Mouse (Mus musculus): Measurements from ENCODE around the gene Rph3a. TPM values are rescaled to one million over a fixed set of nuclear protein-coding genes. Genes with fewer than 3 reads are reported as not detected.

Gene Rph3a
- polyA plus RNA-seq, 1 experiment: not detected

GRCm38 (mm10) chr5:120988373-120988772, 21.5 kb downstream of the Rph3a start:
- no peak overlapping the region for H3K27ac ChIP-seq (ENCODE audit: insufficient read depth, low read depth, low read length)
- WGBS: 95% methylated on average over 3 of the region's 3 CpGs
- no peak for TF ChIP-seq CTCF (IDR thresholded peaks at IDR 0.05; ENCODE audit: insufficient read depth, low read depth, low read length)
- no peak for TF ChIP-seq POLR2A (IDR thresholded peaks at IDR 0.05; ENCODE audit: insufficient read depth, low read depth, low read length)
- H3K4me1 ChIP-seq (ENCODE audit: control insufficient read depth, insufficient read depth, low read length): no peaks in the 10 kb centered on the region
- H3K4me3 ChIP-seq (ENCODE audit: insufficient read depth, low read depth, low read length): no peak overlapping the region

GRCm38 (mm10) chr5:120983029-120983428, 26.9 kb downstream of the Rph3a start:
- Histone ChIP-seq H3K4me3 (ENCODE audit: insufficient read depth, low read depth, low read length) (no peak overlapping the region), H3K27ac (ENCODE audit: insufficient read depth, low read depth, low read length) (no peak overlapping the region), H3K4me1 (ENCODE audit: control insufficient read depth, insufficient read depth, low read length) (no peaks in the 10 kb centered on the region)
- no peak for TF ChIP-seq POLR2A (IDR thresholded peaks at IDR 0.05; ENCODE audit: insufficient read depth, low read depth, low read length)
- no peak for TF ChIP-seq CTCF (IDR thresholded peaks at IDR 0.05; ENCODE audit: insufficient read depth, low read depth, low read length)
- WGBS: 79% methylated on average over 1 of the region's 1 CpGs

GRCm38 (mm10) chr5:120981211-120981610, 28.7 kb downstream of the Rph3a start:
- no peaks in the 10 kb centered on the region for H3K4me1 ChIP-seq (ENCODE audit: control insufficient read depth, insufficient read depth, low read length)
- no peak for TF ChIP-seq CTCF (IDR thresholded peaks at IDR 0.05; ENCODE audit: insufficient read depth, low read depth, low read length)
- TF ChIP-seq POLR2A (IDR thresholded peaks at IDR 0.05; ENCODE audit: insufficient read depth, low read depth, low read length): no peak
- no peak overlapping the region for H3K27ac ChIP-seq (ENCODE audit: insufficient read depth, low read depth, low read length)
- H3K4me3 ChIP-seq (ENCODE audit: insufficient read depth, low read depth, low read length): no peak overlapping the region
- 96% methylated on average over 11 of the region's 11 CpGs for WGBS

GRCm38 (mm10) chr5:120980116-120980515, 29.8 kb downstream of the Rph3a start:
- H3K4me3 ChIP-seq (ENCODE audit: insufficient read depth, low read depth, low read length): no peak overlapping the region
- TF ChIP-seq POLR2A (IDR thresholded peaks at IDR 0.05; ENCODE audit: insufficient read depth, low read depth, low read length) (no peak), CTCF (IDR thresholded peaks at IDR 0.05; ENCODE audit: insufficient read depth, low read depth, low read length) (no peak)
- 93% methylated on average over 2 of the region's 2 CpGs for WGBS
- H3K4me1 ChIP-seq (ENCODE audit: control insufficient read depth, insufficient read depth, low read length): no peaks in the 10 kb centered on the region
- H3K27ac ChIP-seq (ENCODE audit: insufficient read depth, low read depth, low read length): no peak overlapping the region

GRCm38 (mm10) chr5:120976138-120976537, 33.8 kb downstream of the Rph3a start:
- 61% methylated on average over 3 of the region's 3 CpGs for WGBS
- TF ChIP-seq CTCF (IDR thresholded peaks at IDR 0.05; ENCODE audit: insufficient read depth, low read depth, low read length) (no peak), POLR2A (IDR thresholded peaks at IDR 0.05; ENCODE audit: insufficient read depth, low read depth, low read length) (no peak)
- H3K4me1 ChIP-seq (ENCODE audit: control insufficient read depth, insufficient read depth, low read length): peaks cover 4% of the 10 kb centered on the region; the same call in 1 of the 2 replicates

GRCm38 (mm10) chr5:120974522-120974921, 35.4 kb downstream of the Rph3a start:
- H3K27ac ChIP-seq (ENCODE audit: insufficient read depth, low read depth, low read length): no peak overlapping the region
- H3K4me3 ChIP-seq (ENCODE audit: insufficient read depth, low read depth, low read length): no peak overlapping the region
- 58% methylated on average over 8 of the region's 8 CpGs for WGBS
- TF ChIP-seq CTCF (IDR thresholded peaks at IDR 0.05; ENCODE audit: insufficient read depth, low read depth, low read length): no peak
- no peak for TF ChIP-seq POLR2A (IDR thresholded peaks at IDR 0.05; ENCODE audit: insufficient read depth, low read depth, low read length)
- peaks cover 4% of the 10 kb centered on the region; the same call in 1 of the 2 replicates for H3K4me1 ChIP-seq (ENCODE audit: control insufficient read depth, insufficient read depth, low read length)

More at GRCm38 (mm10) chr5:120976138-120976537, 33.8 kb downstream of the Rph3a start:
- Histone ChIP-seq H3K27ac (ENCODE audit: insufficient read depth, low read depth, low read length) (no peak overlapping the region), H3K4me3 (ENCODE audit: insufficient read depth, low read depth, low read length) (no peak overlapping the region)

- WGBS: 55% methylated on average over 6 of the region's 6 CpGs
- TF ChIP-seq CTCF (IDR thresholded peaks at IDR 0.05; ENCODE audit: insufficient read depth, low read depth, low read length) (no peak), POLR2A (IDR thresholded peaks at IDR 0.05; ENCODE audit: insufficient read depth, low read depth, low read length) (no peak)
- Histone ChIP-seq H3K4me1 (ENCODE audit: control insufficient read depth, insufficient read depth, low read length) (peaks cover 4% of the 10 kb centered on the region; the same call in 1 of the 2 replicates), H3K4me3 (ENCODE audit: insufficient read depth, low read depth, low read length) (no peak overlapping the region), H3K27ac (ENCODE audit: insufficient read depth, low read depth, low read length) (no peak overlapping the region)
Measured at GRCm38 (mm10) chr5:120972278-120972677, 37.6 kb downstream of the Rph3a start.

- H3K4me3 ChIP-seq (ENCODE audit: insufficient read depth, low read depth, low read length): no peak overlapping the region
- TF ChIP-seq POLR2A (IDR thresholded peaks at IDR 0.05; ENCODE audit: insufficient read depth, low read depth, low read length) (no peak), CTCF (IDR thresholded peaks at IDR 0.05; ENCODE audit: insufficient read depth, low read depth, low read length) (no peak)
- WGBS: 92% methylated on average over 1 of the region's 1 CpGs
- H3K27ac ChIP-seq (ENCODE audit: insufficient read depth, low read depth, low read length): no peak overlapping the region
- H3K4me1 ChIP-seq (ENCODE audit: control insufficient read depth, insufficient read depth, low read length): peaks cover 4% of the 10 kb centered on the region; the same call in 1 of the 2 replicates
Measured at GRCm38 (mm10) chr5:120971326-120971725, 38.6 kb downstream of the Rph3a start.

- Histone ChIP-seq H3K4me3 (ENCODE audit: insufficient read depth, low read depth, low read length) (no peak overlapping the region), H3K27ac (ENCODE audit: insufficient read depth, low read depth, low read length) (no peak overlapping the region), H3K4me1 (ENCODE audit: control insufficient read depth, insufficient read depth, low read length) (peaks cover 4% of the 10 kb centered on the region; the same call in 1 of the 2 replicates)
- no peak for TF ChIP-seq POLR2A (IDR thresholded peaks at IDR 0.05; ENCODE audit: insufficient read depth, low read depth, low read length)
- no peak for TF ChIP-seq CTCF (IDR thresholded peaks at IDR 0.05; ENCODE audit: insufficient read depth, low read depth, low read length)
- WGBS: 37% methylated on average over 4 of the region's 4 CpGs
Measured at GRCm38 (mm10) chr5:120969703-120970102, 40.2 kb downstream of the Rph3a start.

GRCm38 (mm10) chr5:120968799-120969198, 41.1 kb downstream of the Rph3a start:
- WGBS: 89% methylated on average over 8 of the region's 8 CpGs
- no peak overlapping the region for H3K27ac ChIP-seq (ENCODE audit: insufficient read depth, low read depth, low read length)
- TF ChIP-seq POLR2A (IDR thresholded peaks at IDR 0.05; ENCODE audit: insufficient read depth, low read depth, low read length) (no peak), CTCF (IDR thresholded peaks at IDR 0.05; ENCODE audit: insufficient read depth, low read depth, low read length) (no peak)
- no peak overlapping the region for H3K4me3 ChIP-seq (ENCODE audit: insufficient read depth, low read depth, low read length)
- H3K4me1 ChIP-seq (ENCODE audit: control insufficient read depth, insufficient read depth, low read length): peaks cover 4% of the 10 kb centered on the region; the same call in 1 of the 2 replicates
